Mouse (Mus musculus) stomach, embryonic 14.5 days (tissue): ENCODE data around the gene Notch3. TPM values are rescaled to one million over a fixed set of nuclear protein-coding genes. Genes with fewer than 3 reads are reported as not detected.
A peak's percentile ranks its signal among the peaks of the same experiment; 100 is the strongest.
"Not testable (repeated sequence)": the region's sequence is repeated elsewhere in the genome, so short reads cannot be mapped to it uniquely, and the experiment has no call there.

Source experiments
- ATAC-seq: fragments of 200-750 bp; cut with Nextera tagmentation; 2 replicates; pipeline ENCODE4 v1.8.0; 2017; ENCODE audit warnings: low read depth, moderate TSS enrichment; ENCODE audit not compliant: insufficient number of reproducible peaks, insufficient read depth, low FRiP score
- H3K27ac ChIP-seq: fragments of 300-500 bp; sonication (generic); 2 replicates; pipeline ENCODE4 v1.5.1; 2014; ENCODE audit warnings: mild to moderate bottlenecking, low read length, moderate library complexity, mixed read lengths
- H3K27me3 ChIP-seq: fragments of 300-500 bp; sonication (generic); 2 replicates; pipeline ENCODE4 v1.6.1; 2014; ENCODE audit warnings: low read length, control low read depth, mixed read lengths; ENCODE audit not compliant: control insufficient read depth, insufficient read depth
- H3K36me3 ChIP-seq: fragments of 300-500 bp; sonication (generic); 2 replicates; pipeline ENCODE4 v1.6.1; 2014; ENCODE audit warnings: mild to moderate bottlenecking, control low read depth, low read length, moderate library complexity, mixed read lengths; ENCODE audit not compliant: control insufficient read depth, insufficient read depth
- H3K4me1 ChIP-seq: fragments of 300-500 bp; sonication (generic); 2 replicates; pipeline ENCODE4 v1.6.1; 2014; ENCODE audit warnings: low read length, control low read depth, mixed read lengths; ENCODE audit not compliant: control insufficient read depth, insufficient read depth
- H3K4me2 ChIP-seq: fragments of 300-500 bp; sonication (generic); replicated peaks from 2 replicates; pipeline ENCODE4 v1.6.1; 2014; ENCODE audit warnings: low read depth, low read length, control low read depth
- H3K4me3 ChIP-seq: fragments of 300-500 bp; sonication (generic); 2 replicates; pipeline ENCODE4 v1.5.1; 2014; ENCODE audit warnings: low read depth, low read length, control low read depth
- H3K9ac ChIP-seq: fragments of 300-500 bp; sonication (generic); replicated peaks from 2 replicates; pipeline ENCODE4 v1.6.1; 2014; ENCODE audit warnings: low read depth, mild to moderate bottlenecking, control low read depth, low read length, moderate library complexity, mixed read lengths
- H3K9me3 ChIP-seq: fragments of 300-500 bp; sonication (generic); 2 replicates; pipeline ENCODE4 v1.6.1; 2016; ENCODE audit warnings: low read depth, low read length, control low read depth; ENCODE audit not compliant: control insufficient read depth
- WGBS: fragments of 180-500 bp; shearing (Covaris S2); extraction: QIAGEN DNeasy Blood & Tissue Kit; methylation state at CpG from one replicate; pipeline ENCODE4 v1.1.7; 2014; 5-methylcytosine and 5-hydroxymethylcytosine counted together
- polyA plus RNA-seq: library from polyadenylated mRNA; unstranded; fragments of >200 nt; fragmentation: Nextera tagmentation; extraction: Ambion mirVana; gene quantifications from 2 replicates; pipeline ENCODE4 v1.2.1, GENCODE M21; 2014

Gene Notch3
- polyA plus RNA-seq, 1 experiment from 2014 or later = 22.2 TPM

- Histone ChIP-seq H3K9ac (no peak overlapping the region), H3K4me1 (peaks cover 14% of the 10 kb centered on the region; the same call in 1 of the 2 replicates), H3K4me3 (no peak overlapping the region), H3K27me3 (no peaks in the 10 kb centered on the region), H3K27ac (no peak overlapping the region), H3K36me3 (no peaks in the 10 kb centered on the region), H3K9me3 (no peaks in the 10 kb centered on the region), H3K4me2 (0 out of 2 replicates have a peak overlapping the region, but pooled peaks have one; percentile 95)
- no peak for ATAC-seq
- WGBS = 69% methylated on average over 8 of the region's 8 CpGs
These were observed 54.0 kb downstream of the Notch3 start for GRCm38 (mm10) chr17:32112434-32113254.

- no peak overlapping the region for H3K9ac ChIP-seq
- 82% methylated on average over 10 of the region's 10 CpGs for WGBS
- peaks cover 8% of the 10 kb centered on the region; the same call in 1 of the 2 replicates for H3K4me1 ChIP-seq
- no peaks in the 10 kb centered on the region for H3K36me3 ChIP-seq
- H3K27me3 ChIP-seq = no peaks in the 10 kb centered on the region
- no peak for ATAC-seq
- H3K9me3 ChIP-seq = no peaks in the 10 kb centered on the region
- H3K4me2 ChIP-seq = no peak overlapping the region
- H3K27ac ChIP-seq = no peak overlapping the region
- H3K4me3 ChIP-seq = no peak overlapping the region
These were observed 55.5 kb downstream of the Notch3 start for GRCm38 (mm10) chr17:32110980-32111780.

DNA sequence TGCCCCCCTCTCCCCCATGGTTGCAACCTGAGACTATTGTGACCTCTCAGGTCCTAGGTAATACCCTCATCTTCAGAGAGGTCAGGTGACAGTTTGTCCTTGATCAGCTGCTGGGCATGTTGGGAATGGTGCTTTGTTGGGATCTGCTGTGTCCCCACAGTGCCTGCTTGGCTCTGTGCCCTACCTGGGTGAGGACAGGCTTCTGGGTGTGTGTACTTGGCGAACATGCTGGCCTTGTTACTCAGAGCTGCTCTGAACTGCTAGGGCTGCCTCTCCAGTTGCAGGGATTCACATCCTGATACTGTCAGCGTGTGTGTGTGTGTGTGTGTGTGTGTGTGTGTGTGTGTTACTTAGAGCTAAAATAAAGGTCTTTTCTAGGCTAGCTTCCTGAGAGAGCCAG, 56.2 kb downstream of the Notch3 start:
- peaks cover 8% of the 10 kb centered on the region; the same call in 1 of the 2 replicates for H3K4me1 ChIP-seq
- no peak overlapping the region for H3K4me2 ChIP-seq
- WGBS = 61% methylated on average over 2 of the region's 2 CpGs
- ATAC-seq = no peak
- H3K27ac ChIP-seq = no peak overlapping the region
- H3K9me3 ChIP-seq = no peaks in the 10 kb centered on the region
- no peak overlapping the region for H3K4me3 ChIP-seq
- H3K9ac ChIP-seq = no peak overlapping the region
- no peaks in the 10 kb centered on the region for H3K27me3 ChIP-seq
- H3K36me3 ChIP-seq = no peaks in the 10 kb centered on the region

DNA sequence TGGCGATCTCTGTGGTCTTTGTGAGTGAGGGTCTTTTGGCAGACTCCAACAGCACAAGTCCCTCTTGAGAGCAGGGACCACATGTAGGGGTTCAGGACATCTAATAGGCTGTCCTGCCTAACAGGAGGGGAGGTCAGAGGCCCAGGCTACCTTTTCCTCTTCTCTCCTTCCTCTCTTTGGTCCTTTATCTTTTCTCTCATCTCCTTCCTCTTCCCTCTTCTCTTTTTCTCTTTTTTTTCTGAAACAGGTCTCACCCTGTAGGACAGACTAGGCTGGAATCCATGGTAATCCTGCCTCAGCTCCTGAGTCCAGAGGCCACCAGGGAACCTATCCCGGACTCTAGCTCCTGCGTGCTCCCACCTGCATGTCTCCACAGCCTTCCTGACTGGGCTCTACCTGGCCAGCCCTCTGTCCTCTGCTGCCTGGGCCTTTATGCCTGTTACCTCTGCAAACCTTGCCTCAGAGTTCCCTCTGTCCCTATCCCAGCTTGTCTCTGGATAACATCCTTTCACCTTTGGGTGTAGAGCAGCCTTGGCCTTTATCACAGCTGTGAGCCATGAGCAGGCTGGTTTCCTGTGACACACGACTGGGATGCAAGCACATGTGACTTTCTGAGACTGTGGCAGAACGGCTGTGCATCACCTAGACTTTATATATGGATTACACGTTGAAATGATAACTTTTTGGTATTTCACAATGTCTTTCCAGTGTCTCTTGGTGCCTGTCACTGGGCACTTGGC, 57.3 kb downstream of the Notch3 start:
- Histone ChIP-seq H3K4me1 (peaks cover 8% of the 10 kb centered on the region; the same call in 1 of the 2 replicates), H3K4me3 (no peak overlapping the region), H3K36me3 (no peaks in the 10 kb centered on the region), H3K9ac (no peak overlapping the region), H3K4me2 (no peak overlapping the region), H3K9me3 (no peaks in the 10 kb centered on the region), H3K27me3 (no peaks in the 10 kb centered on the region), H3K27ac (no peak overlapping the region)
- whole genome bisulfite sequencing = 74% methylated on average over 6 of the region's 6 CpGs
- no peak for ATAC-seq

- ATAC-seq, H3K9ac ChIP-seq, H3K27ac ChIP-seq, H3K4me1 ChIP-seq, H3K9me3 ChIP-seq, H3K4me3 ChIP-seq, H3K4me2 ChIP-seq, H3K36me3 ChIP-seq, H3K27me3 ChIP-seq: not testable (repeated sequence)
- WGBS = 63% methylated on average over 5 of the region's 5 CpGs
These were observed 58.2 kb downstream of the Notch3 start for GRCm38 (mm10) chr17:32108320-32109011.

- Histone ChIP-seq H3K4me2 (no peak overlapping the region), H3K9me3 (no peaks in the 10 kb centered on the region), H3K9ac (no peak overlapping the region), H3K4me1 (no peaks in the 10 kb centered on the region), H3K27me3 (no peaks in the 10 kb centered on the region), H3K36me3 (no peaks in the 10 kb centered on the region), H3K27ac (no peak overlapping the region), H3K4me3 (no peak overlapping the region)
- WGBS = 57% methylated on average over 5 of the region's 5 CpGs
- ATAC-seq = no peak
These were observed 58.8 kb downstream of the Notch3 start for GRCm38 (mm10) chr17:32107877-32108276.

DNA sequence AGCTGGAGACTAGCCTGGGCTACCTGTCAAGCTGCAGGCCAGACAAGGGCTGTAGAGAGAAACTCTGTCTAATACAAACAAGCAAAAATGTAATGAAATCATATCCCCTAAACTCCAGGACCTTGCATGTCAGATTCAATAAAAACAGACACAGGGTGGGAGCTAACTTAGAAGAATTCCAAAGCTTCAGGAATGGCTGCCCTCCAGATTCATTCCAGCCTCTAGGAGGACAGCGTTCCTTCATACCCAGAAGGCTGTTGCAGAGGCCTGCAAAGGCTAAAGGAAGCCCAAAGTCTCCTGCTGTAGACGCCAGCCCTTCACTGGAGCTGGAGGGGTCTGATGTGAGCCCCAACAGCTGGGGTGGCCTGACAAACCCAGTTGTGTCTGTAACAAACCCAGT, 60.3 kb downstream of the Notch3 start:
- 0 out of 2 replicates have a peak, but pooled peaks have one; percentile 33 for ATAC-seq
- Histone ChIP-seq H3K36me3 (no peaks in the 10 kb centered on the region), H3K4me3 (no peak overlapping the region), H3K9ac (no peak overlapping the region), H3K4me2 (no peak overlapping the region), H3K4me1 (no peaks in the 10 kb centered on the region), H3K27me3 (no peaks in the 10 kb centered on the region), H3K9me3 (no peaks in the 10 kb centered on the region), H3K27ac (no peak overlapping the region)
- whole genome bisulfite sequencing = 39% methylated on average over 2 of the region's 2 CpGs

DNA sequence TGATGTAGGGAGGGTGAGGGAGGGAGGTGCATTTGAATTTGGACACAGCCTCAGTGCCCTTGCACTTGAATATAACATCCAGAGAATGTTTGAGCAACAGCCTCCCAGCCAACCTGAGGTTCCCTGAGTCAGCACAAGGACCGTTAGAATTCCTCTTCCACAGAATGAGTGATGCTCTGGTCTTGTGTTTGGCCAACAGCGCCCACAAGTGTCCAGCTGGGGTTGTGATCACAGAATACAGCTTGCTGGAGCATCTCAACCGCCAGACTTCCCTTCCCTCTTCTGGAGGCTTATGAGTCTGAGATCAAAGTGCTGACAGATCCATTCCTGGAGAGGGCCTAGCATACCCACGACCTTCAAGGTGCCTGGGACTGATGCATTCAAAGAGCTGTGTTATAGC, 63.6 kb downstream of the Notch3 start:
- Histone ChIP-seq H3K9ac (no peak overlapping the region), H3K27ac (no peak overlapping the region), H3K4me1 (no peaks in the 10 kb centered on the region), H3K27me3 (0 out of 2 replicates have a peak, but pooled peaks cover 2% of the 10 kb centered on the region), H3K4me2 (no peak overlapping the region), H3K9me3 (no peaks in the 10 kb centered on the region), H3K4me3 (no peak overlapping the region), H3K36me3 (no peaks in the 10 kb centered on the region)
- 10% methylated on average over 4 of the region's 4 CpGs for WGBS
- ATAC-seq = no peak
